Mouse (Mus musculus): ENCODE data around the gene Sema5b.

GRCm38 (mm10) chr16:35581299-35581698 is 40.4 kb downstream of the Sema5b start:
- TF ChIP-seq CTCF (IDR thresholded peaks at IDR 0.05; ENCODE audit: low read depth) = no peak
- TF ChIP-seq EP300 (IDR thresholded peaks at IDR 0.05; ENCODE audit: low read depth) = no peak

Data from liver, embryonic 14.5 days (tissue).